Mouse (Mus musculus): ENCODE measurements around the gene Cdkl2. TPM values are rescaled to one million over a fixed set of nuclear protein-coding genes. Genes with fewer than 3 reads are reported as not detected.

Cdkl2 gene
- polyA plus RNA-seq, 1 experiment = 4.2 TPM

DNA sequence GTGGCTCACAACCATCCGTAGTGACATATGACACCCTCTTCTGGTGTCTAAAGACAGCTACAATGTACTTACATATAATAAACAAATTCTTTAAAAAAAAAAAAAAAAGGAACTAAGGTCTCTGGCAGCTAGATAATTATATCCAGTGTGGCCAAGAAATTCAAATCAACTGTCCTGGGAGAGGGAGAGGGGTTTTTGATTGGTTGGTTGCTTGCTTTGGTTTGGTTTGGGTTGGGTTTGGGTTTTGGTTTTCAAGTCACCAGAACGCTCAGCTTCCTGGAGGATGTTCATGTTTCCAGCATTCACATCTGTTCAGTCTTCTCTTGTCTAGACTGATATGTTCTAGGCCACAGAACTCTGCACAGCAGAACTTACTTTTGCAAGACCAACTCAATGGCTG, 50.6 kb downstream of the Cdkl2 start:
- no peak for DNase-seq (ENCODE audit: low read depth)

DNA sequence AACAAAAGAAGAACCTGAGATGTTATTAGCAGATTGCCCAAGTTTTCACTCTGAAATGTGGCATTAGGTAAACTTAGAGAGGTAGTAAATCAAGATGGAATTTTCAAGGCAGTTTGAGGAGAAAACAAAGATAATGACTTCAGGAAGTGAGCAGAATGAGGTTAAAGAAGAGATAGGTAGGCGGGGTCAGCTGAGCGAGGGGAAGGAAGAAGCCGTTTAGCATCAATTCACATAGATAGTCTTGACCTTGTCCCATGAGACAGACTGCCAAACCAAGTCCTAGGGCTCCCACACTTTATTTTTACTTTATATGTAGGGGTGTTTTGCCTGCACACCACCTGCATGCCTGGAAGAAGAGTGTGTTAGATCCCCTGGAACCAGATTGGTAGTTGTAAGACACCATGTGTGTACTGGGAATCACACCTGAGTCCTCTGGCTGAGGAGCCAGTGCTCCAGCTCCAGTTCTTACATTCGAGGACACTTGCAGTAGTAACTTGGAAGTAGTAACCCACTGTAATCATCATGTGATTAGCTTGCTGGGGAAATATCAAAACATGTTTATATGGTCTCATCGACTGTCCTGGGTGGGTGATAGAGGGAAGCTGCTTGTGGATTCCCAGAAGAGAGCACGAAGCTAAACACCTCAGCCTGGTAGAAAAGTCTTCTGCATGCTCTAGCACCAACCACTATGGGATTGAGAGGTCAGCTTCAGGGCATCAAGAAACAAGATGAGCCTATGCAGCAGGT, 52.3 kb downstream of the Cdkl2 start:
- DNase-seq (ENCODE audit: low read depth) = no peak

- no peak for DNase-seq (ENCODE audit: low read depth)
Measured at GRCm38 (mm10) chr5:91989261-91989660, 54.4 kb downstream of the Cdkl2 start.

- no peak for DNase-seq (ENCODE audit: low read depth)
Measured at GRCm38 (mm10) chr5:91987799-91988198, 55.9 kb downstream of the Cdkl2 start.

DNA sequence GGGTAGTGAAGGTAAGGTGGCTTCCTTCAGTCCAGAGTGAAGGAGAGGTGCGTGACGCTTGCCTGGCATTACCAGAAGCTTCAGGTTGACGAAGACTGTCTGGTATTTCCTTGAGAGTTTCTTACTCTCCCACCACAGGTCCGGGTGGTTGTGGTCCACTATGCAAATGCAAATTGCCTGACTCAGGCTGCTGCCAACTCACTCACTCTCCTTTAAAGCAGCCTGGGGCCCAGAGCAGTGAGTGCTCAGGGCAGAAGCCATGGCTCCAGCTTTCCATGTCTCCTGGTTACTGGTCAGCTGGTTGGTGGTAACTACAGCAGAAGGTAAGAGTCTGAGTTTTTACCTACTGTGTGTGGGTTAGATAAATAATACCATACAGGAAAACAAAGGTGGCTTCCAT, 56.4 kb downstream of the Cdkl2 start, which contains the start of gene Odaph:
Gene Odaph, plus strand, starts transcription at position 240 of the 400 bp plus-strand sequence.
- no peak for DNase-seq (ENCODE audit: low read depth)

DNA sequence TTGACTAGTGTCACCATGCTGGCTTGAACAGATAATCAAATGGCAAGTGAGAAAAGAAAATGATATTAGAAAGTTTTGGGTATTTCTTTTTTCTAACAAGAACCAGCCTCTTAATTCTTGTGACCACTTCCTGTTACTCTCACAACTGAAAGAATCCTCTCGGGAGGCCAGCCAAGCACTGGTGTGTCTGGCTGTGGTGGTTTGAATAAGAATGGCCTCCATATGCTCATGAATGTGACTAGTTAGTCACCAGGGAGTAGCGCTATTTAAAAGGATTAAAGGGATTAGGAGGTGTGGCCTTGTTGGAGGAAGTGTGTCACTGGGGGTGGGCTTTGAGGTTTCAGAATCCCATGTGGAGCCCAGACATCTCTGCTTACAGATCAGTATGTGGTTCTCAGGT, 58.0 kb downstream of the Cdkl2 start:
- DNase-seq (ENCODE audit: low read depth) = no peak

GRCm38 (mm10) chr5:91983490-91983889, 60.2 kb downstream of the Cdkl2 start:
- DNase-seq (ENCODE audit: low read depth) = no peak

DNA sequence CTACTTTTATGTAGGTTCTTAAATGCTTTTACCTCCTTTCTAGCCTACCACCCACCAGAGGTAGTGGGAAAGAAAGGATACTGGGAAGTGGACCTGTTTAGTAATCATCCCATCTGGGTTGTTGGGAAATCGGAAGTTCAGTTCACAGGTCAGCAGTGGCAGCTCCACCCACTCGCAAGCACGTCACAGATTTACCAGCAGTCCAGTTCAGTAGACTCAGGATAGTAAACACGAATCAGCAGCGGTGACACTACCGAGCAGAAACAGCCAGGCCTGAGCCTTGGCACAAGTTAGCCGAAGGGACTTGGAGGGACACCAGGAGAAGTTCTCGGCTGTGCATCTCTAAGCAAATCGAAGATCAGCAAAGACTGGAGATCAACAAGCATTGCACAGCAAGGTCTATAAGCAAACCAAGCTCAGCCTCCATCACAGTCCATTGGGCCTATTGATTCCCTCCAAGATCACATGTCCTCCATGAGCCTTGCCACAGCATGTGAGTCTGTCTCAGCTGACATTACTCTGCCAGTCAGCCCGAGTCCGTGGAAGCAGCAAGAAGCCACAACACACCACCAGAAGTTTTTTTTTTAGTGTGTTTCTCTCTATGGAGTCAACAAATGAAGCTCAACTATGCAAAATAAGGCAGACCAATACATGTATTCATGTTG, 62.4 kb downstream of the Cdkl2 start:
- no peak for DNase-seq (ENCODE audit: low read depth)

DNA sequence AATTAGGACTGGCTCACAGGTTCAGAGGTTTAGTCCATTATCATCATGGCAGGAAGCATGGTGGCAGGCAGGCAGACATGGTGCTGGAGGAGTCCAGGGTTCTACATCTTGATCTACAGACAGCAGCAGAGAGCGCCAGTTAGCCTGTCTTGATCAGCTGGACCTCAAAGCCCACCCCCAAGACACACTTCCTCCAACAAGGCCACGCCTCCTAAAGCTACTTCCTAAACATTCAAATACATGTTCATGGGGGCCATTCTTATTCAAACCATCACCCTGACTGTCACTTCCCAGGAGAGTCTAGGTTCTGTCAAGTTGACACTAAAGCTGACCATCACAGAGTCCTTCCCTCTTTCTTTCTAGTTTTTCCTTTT, 66.3 kb downstream of the Cdkl2 start:
- DNase-seq (ENCODE audit: low read depth) = no peak

DNA sequence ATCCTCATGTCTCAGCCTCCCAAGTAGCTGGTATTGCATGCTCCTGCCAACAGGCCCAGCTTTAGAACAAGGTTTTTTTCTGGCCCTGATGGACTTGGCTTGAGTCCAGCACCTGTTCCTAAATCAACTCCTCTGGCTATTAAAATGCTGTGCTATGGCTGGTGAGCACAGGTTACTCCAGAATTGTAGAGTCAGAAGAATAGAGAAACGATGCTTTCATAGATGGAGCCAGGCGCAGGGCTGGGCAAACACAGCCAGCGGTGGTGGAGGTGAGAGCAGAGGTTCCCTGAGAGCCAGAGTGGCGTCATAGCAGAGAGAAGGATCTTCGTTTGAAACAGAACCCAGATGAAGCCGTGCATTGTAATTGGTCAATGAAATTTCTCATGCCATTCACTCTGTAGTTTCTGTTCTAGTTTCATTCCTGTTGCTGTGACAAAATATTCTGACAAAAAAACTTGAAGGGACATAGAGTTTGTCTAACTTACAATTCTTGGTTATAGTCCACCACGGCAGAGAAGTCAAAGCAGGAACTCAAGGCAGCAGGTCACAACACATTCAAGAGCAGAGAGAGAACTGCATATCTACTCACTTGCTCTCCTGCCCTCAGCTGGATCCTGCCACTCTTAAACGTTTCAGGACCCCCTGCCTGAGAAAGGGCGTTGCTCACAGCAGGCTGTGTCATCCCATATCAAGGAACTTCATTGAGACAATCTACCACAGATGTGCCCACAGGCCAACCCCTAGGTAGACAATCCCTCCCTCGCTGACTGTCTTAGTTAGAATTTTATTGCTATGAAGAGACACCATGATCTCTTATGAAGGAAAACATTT, 66.9 kb downstream of the Cdkl2 start:
- no peak for DNase-seq (ENCODE audit: low read depth)

- DNase-seq (ENCODE audit: low read depth) = no peak
Measured at GRCm38 (mm10) chr5:91975758-91976157, 67.9 kb downstream of the Cdkl2 start.

- no peak for DNase-seq (ENCODE audit: low read depth)
Measured at GRCm38 (mm10) chr5:91974002-91974401, 69.7 kb downstream of the Cdkl2 start.

DNA sequence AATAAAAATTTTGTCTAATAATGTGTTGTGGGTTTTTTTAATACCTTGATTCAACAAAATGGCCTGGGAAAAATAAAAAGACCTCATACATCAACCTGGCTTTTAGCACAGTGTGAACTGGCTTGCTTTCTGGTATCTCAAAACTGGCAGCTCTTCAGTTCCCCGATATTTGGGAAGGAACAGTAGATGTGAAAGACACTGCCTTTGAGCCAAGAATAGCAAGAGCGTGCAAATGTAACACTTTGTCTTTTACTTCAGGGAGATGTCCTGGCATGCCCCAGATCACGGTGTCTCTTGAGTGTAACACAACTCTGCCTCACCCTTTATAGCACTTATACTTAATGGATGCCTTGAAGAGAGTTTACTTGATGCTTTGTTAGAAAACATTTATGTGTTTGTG, 71.6 kb downstream of the Cdkl2 start:
- DNase-seq (ENCODE audit: low read depth) = peak; percentile 62

- DNase-seq (ENCODE audit: low read depth) = peak; percentile 71
Measured at GRCm38 (mm10) chr5:91962639-91963440, 80.8 kb downstream of the Cdkl2 start, which contains the start of gene Rchy1. Gene Rchy1, minus strand, starts transcription at chr5:91963068.

DNA sequence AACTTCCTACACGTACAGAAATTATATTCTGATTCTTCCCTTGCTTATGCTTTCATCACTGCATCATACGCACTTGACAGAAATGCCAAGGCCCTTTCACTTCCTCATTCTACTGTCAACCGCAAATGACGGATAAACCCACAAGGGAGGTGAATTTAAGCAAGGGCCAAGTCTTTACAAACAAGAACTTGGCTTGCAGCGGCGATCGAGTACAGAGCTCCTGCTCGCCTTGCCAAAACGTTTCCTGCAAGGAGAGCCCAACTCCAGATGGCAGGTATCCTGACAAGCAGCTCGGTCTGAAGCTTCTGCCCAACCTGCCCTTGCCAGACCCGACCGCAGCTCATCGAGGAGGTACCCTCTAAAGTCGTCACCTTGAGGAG, 81.4 kb downstream of the Cdkl2 start:
- DNase-seq (ENCODE audit: low read depth) = peak; percentile 75

DNA sequence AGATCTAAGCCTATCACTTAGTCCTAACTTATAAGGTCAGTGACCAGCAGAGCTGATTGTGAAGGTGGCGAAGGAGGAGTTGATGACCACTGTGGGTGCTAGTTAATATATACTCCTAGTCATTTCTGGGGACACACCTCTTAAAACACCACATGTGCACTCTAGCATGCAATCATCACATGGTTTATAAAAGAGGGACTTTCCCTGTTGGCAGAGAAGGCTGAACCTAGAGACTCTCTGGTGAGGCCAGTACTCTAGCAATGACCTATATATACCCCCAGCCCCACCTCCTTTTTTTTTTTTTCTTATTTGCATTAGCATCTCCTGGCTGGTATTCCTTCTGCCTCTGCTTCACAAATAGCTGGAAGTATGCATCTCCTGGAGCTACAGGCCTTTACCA, 82.3 kb downstream of the Cdkl2 start:
- DNase-seq (ENCODE audit: low read depth) = no peak

DNA sequence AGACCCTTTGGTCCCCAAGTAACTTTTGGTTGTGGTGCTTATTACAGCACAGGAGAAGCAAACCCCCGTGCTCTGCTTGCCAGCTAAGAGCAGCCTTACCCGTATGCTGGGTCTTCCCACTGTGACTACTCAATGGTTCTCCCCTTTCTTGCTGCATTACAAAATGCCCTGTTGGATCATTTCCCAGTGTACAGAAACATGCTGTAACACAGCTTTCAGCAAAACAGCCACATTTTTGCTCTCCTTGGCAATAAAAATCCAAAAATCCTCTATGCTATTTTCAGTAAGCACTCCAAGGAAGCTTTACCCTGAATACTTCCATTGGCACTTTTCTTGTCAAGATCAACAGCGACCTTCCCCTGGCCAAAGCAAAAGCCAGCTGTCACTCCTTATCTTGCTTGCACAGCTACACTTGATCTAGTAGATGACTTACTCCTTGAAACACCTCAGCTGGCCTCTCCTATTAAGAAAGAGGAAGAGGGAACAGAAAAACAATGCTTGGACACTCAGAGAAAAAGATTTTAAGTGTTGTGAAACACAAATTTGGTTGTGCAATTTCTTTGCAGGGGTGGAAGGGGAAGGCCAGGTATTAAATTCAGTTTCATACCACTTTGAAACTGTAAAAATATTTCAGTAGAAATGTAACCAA, 83.0 kb downstream of the Cdkl2 start:
- peak; percentile 89 for DNase-seq (ENCODE audit: low read depth)

DNA sequence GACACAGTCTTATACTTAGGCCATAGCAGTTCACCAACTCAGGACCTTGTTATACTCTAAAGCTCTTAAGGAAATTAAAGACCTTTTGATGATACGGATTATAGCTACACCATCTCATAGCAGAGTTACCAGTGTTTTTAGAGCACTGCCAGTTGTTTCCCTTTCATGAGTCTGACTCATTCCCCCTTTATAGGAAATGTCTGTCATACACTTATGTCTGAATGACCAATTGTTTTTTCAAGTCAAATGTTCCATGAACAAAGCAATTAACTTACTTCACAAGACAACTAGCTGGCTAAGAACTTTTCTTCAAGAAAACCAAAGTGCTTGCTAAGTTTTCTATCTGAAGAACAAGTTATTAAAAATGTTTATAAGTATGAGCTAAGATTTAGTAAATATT, 83.7 kb downstream of the Cdkl2 start:
- no peak for DNase-seq (ENCODE audit: low read depth)

GRCm38 (mm10) chr5:91959096-91959495, 84.6 kb downstream of the Cdkl2 start:
- no peak for DNase-seq (ENCODE audit: low read depth)

DNA sequence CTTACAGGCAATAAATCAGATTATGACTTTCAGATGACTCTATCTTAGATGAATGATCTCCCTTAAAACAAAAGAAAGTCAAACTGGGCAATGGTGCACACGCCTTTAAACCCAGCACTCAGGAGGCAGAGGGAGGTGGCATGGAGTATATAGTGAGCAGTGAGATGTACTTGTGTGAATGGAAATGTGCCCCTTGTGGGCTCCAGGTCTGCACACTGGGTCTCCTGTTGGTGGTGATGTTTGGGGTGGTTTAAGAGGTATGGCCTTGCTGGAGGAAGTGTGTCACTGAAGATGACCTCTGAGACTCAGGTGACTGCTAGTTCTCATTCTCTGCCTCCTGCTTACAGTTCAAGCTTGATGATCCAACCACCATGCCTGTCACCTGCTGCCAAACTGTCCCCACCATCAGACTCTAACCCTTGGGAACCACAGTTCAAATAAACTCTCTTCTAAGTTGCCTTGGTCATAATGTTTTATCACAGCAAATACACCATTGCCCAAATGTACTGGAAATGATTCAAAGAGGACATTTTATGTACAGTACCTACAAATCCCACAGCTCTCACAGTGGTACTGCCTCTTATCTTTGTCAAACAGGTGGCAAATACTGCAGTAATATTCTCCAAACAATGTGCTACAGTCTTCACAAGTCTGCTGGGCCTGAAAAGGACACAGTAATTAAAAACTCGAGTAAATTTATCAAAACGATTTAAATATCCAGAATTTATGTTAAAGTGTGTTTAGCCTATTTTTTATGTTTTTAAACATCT, 86.5 kb downstream of the Cdkl2 start:
- no peak for DNase-seq (ENCODE audit: low read depth)
